Mouse (Mus musculus) T-helper 2 cell (primary cell): ENCODE results near the gene E2f8.

Experiments used
- in situ Hi-C: fragments of 300-600 bp; cut with MboI, MseI; formaldehyde crosslinking; loops from one replicate; pipeline ENCODE4 v1.15.1; 2025; ENCODE audit warnings: high pct_unique_total_duplicates

E2f8 gene

GRCm38 (mm10) chr7:48824671-48825070 is 56.7 kb downstream of the E2f8 start:
- in situ Hi-C loops = no loop called here

GRCm38 (mm10) chr7:48823621-48824020 is 57.8 kb downstream of the E2f8 start:
- in situ Hi-C loops = no loop called here

- in situ Hi-C loops = no loop called here
These were observed 59.7 kb downstream of the E2f8 start for GRCm38 (mm10) chr7:48821654-48822053.
